Mouse (Mus musculus): ENCODE data around the gene Atg9b.

The Atg9b gene

DNA sequence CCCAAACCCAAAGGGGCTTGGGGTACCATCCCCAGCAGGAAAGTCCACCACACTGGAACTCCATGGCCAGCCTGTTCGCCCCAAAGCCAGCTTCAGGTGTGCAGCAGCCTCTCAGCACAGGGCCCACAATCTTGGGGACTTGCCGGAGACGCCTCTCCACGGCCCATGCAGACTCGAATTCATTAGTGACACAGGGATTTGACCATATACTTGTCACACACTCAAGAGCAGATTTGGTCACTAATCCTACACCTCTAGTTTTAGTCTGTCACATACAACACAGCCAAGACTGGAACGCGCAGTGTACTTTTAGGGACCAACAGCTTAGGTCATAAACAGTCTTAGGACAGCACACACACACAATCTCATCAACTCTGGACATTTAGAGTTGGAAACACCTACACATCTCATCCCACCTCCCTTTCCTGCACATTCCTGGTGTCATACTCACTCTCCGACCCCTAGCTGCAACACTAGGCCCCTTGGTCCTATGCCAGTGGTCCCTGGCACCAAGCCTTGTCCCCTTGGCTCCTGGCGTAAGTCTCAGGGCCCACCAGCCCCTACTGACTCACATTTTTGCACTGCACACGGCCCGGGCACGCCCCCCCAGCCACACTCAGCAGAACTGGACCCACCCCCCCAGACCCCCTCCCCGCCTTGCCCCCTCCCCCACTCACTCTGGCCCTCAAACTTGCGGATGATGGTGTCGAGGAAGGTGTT, 41.3 kb downstream of the Atg9b start:
- DNase-seq (ENCODE audit: low spot score in 2 of 2), result no peak

DNA sequence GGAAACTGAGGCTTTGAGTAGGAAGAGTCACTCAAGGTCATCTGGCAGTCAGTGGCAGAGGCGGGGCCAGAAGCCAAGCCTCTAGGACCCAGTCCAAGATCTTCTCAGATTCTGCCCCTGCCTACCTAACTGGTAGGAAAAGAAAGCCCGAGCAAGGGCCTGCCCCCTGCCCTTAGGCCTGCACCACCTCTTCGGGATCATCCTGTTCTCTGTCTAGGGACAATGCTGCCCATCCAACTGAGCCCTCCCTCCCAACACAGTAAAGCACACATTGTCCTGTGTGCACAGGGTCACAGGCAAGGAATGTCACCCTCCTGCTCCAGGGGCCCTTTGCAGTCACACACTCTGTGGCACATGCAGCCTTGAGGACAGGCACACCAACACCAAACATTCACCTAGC, 41.9 kb downstream of the Atg9b start:
- no peak for DNase-seq (ENCODE audit: low spot score in 2 of 2)

DNA sequence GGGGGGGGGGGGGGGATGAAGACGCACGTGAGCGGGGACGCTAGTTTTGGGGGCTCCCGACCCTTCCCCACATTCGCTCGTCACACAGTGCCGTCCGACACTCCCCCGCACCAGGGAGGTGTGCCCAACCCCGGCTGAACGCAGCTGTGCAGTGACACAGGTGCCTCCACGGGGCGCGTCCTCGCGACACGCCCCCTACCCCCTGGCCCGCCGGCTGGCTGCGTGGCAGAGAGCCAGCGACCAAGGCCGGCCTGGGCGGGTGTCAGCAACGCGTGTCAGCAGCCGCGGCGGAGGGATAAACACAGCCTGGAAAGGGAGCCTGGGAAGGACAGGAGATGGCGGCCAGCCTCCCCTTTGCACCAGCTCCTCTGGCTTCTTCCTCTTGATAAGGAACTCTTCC, 43.4 kb downstream of the Atg9b start:
- no peak for DNase-seq (ENCODE audit: low spot score in 2 of 2)

DNA sequence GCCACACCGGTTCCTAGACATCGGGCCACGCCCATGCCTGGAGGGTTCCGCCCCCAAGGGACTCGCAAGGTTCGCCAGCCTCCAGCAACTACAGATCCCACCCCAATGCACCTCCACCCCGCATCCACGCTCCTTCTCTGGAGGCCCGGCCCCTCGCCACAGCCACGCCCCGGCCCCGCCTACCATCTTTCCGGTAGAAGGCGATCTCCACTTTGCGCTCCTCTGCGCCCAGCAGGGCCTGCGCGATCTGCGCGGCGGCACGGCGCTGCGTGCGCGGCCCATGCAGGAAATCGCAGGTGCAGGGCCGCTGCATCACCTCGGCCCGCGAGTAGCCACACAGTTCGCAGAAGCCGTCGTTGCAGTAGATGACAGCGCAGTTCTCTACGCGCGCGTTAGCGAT, 43.8 kb downstream of the Atg9b start:
- DNase-seq (ENCODE audit: low spot score in 2 of 2), result peak in 1 of 2 experiments; percentile 61

DNA sequence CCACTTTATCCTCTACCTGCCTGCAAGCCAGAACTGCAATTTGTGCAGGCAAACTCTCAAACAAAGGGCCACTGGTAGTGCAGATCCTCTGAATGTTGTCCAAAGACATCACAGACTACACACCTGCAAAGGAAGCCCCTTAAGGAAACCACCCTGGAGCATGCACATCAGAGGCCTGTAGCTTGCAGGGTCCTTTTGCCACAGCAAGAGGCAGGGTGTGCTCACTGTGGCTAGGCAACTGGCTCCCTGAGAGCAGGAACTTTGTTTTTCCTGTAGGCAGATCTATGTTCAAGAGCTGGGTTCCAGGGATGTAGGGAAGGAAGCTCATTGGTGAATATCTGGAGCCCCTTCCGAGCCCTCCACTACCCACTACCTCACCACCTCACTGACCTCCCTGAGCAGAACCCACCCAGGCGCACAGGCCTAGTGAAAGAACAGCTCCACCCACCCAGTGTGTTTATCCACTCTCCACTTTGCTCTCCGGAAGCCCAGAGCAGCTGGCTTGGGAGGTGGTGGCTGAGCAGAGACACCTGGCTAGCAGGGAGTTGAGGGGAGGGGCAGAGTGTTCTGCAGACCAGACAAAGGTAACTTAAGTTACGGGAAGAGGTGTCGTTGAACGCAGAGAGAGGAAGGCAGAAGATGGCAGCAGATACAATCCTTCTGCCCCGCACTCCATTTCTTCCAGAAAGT, 44.6 kb downstream of the Atg9b start:
- DNase-seq (ENCODE audit: low spot score in 2 of 2), result no peak

DNA sequence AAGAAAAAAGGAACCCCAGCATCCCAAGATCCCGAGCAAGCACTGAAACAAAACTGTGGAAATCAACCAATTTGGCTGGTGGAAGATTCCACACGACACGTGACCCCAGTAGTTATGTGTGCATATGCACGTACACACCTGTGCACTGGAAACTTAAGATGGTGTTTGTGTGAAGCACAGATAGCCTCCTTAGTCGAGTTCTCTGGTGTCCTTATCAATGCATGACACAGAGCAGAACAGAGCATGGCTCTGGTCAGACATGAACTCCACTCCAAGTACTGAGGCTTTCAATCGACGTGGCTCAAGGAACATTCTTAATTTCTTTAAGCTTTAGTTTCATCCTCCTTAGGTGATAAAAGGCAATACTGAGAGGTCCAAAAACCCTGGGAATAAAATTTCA, 45.6 kb downstream of the Atg9b start:
- no peak for DNase-seq (ENCODE audit: low spot score in 2 of 2)

DNA sequence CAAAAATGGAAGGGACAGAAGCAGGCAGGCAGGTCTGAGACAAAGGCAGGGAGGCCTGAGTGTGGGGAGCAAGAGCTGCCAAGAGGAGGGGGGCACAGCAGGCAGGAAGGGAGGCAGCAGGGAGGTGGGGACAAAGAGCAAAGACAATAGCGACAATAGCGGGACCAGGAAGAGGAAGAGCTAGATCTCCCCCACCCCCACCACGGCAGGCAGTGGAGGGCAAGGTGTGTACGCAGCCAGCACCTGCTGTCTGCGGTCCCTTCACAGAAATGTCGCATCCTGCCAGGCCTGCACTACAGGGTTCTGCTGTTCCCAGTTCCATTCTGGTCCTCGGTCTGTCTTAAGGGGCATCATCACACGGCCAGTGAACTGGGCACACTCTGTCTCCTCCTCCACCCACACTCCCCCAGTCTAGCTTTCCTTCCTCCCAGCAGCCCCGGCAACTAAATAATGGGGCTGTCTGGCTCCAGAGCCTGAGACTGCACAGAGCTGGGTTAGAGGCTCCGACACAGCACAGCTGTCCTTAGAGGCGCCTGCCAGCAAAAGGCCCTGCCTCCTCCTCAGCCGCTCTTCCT, 47.4 kb downstream of the Atg9b start:
- no peak for DNase-seq (ENCODE audit: low spot score in 2 of 2)

DNA sequence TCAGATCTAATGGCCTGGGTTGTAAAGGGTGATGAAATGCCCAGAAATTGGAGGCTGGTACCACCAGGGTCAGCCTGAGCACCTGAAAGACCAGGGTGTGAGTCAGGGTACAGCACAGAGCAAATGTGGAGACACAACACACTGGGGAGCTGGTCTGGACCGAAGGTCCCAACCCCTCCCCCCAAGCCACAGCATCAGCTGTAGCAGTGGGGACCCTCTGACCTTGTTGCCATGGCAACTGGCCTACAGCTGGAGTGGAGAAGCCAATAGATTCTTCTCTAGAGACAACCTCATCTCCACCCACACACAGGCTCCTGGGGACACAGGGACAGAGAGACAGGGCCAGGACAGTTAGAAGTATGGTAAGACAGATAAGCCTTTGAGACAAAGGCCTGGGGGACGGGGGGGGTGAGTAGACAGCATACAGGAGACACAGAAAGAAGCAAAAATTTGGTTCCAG, 47.9 kb downstream of the Atg9b start:
- DNase-seq (ENCODE audit: low spot score in 2 of 2), result no peak

DNA sequence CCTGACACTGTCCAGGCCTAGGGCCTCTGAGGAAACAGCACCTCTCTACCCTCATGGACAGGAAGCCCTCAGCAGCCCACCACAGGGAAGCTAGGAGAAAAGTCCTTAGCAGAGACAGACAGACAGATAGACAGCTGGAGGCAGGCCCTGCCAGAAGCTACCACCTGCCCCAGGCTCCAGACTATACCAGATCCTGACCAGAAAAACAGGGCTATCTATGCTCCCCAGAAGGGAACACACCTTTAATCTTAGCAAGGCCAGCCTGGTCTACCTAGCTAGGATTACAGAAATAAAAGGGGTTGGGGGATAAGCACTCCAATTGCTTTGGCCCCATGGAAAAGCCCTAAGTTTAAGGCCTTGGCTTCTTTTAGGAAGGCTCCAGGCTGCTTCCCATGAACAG, 48.6 kb downstream of the Atg9b start:
- no peak for DNase-seq (ENCODE audit: low spot score in 2 of 2)

DNA sequence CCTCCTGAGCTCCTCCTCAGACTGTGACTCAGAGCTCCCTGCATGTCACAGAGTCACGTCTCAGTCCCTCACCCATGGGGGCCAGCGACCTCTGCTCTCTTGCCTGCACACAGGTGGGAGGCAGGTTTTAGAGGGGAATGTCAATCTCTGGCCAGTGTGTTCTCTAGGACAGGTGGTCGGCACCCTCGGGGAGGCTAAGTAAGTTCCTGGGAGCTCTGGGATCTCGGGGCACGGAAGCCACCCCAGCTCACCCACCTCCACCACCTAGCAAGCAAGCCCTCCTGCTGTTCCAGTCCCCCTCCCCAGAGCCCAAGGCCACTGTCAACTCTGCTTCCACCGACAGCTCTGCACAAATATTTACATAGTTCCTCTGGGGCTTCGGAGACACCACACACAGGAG, 49.0 kb downstream of the Atg9b start:
- DNase-seq (ENCODE audit: low spot score in 2 of 2), result no peak

DNA sequence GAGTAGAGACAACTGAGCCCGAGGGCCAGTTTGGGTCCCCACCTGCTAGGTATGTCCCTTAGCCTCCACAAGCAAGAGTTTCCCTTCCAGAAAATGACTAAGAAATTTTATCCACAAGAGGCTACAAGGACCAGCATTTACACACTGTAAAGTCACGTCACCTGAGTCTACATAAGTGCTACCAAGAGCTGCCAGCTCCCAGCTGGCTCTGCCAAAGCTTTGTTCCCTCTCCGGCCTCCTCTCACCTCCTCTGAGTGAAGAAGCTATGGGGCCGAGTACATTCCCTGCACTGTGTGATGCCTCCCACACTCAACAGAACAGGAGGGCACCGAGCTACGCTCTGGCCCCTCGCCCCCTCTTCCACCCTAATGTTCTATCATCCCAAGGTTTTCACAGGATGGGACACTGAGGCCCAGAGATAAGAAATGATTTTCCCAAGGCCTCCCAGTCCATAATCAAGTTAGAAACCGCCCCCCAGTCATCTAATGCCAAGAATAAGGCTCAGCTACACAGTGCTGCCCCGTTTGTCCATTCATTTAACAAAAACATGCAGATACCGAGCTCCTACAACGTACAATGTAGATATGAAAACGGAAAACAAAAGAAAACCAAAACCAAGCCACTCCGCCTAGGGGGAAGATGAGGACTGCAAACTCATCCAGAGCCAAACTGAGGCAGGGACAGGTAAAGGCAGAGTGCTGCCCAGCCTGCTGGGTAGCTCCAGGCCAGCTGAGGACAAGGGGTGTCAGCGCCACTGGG, 49.6 kb downstream of the Atg9b start:
- DNase-seq (ENCODE audit: low spot score in 2 of 2), result no peak

DNA sequence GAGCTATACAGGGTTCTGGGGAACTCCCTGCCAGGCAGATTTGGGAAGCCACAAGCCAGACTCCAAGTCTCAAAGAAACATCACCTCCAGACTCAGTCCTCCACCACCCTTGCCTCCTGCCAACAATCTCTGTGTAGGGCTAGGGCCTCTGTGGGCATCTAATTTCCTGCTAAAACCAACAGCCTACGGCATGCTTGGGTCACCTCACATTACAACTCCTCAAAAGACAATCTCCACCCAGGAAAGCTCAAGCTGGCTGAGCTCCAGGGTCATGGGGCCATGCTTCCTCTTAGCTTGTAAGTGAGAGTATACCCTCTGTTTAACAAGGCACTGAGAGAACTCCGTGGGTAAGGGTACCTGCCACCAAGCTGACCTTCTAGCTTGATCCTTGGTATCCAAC, 54.1 kb downstream of the Atg9b start:
- DNase-seq (ENCODE audit: low spot score in 2 of 2), result no peak

DNA sequence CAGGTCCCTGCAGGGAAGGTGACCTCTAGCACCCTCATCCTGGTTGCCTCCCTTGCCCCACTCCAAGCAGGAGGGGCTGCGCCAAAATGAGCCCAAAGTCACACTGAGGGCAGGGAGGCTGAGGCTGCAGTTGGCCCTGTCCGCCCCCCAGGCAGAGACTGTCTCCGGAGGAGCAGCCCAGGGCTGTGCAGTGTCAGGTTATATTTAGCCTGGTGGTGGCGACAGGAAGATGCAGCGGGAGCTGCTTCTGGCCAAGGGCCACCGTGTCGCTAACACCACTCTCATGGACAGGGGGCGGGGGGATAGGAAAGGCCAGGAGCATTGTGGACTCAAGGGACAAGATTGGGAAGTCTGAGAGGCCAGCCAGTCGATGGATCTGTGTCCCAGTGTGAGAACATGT, 54.6 kb downstream of the Atg9b start:
- DNase-seq (ENCODE audit: low spot score in 2 of 2), result no peak

DNA sequence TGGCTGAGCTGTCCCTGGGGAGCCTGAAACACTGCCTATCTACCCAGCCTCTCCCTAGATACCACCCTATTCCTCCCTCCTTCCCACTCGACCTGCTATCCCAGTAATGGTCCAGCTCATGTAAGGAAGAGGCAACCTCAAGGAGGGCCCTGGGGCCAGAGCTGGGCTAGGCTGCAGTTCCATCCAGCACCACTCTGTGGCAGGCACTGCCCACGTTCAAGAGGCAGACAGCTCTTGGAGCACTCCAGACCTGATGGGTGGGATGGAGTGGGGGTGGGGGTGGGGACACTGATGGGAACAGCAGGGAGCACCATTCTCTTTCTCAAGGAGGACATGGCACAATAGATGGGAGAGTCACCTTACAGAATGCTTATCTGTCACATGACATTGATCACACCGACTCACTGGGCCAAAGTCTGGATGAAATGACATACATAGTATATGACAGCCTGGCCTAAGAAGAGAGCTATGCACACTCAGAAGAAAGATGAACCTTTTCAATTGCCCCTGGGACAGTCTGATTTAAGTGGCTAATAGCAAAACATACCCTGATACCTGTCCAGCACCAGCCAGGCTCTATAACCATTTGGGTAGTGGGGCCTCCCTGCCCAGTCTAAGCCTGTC, 55.9 kb downstream of the Atg9b start:
- DNase-seq (ENCODE audit: low spot score in 2 of 2), result peak in 1 of 2 experiments; percentile 54

DNA sequence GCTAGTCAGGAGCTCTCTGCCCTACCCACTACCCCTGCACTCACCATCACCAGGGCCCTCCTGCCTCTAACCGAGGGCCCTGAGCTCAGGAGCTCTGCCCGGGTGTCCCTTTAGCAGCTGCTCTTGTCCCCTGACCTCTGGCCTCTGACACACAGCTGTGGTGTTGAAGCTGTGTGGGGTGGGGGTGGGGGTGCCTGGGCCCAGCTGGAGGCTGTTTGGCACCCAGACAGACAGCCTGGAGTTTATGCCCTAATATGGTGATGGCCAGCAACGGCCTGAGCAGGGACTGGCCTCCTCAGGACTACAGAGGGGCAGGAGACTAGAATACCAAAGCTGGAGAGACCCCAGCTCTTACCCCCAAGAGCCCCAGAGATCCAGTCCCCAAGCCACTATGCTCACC, 57.2 kb downstream of the Atg9b start:
- DNase-seq (ENCODE audit: low spot score in 2 of 2), result no peak

Data from frontal cortex, postnatal 10 days (tissue).